Mouse (Mus musculus): ENCODE results near the gene Tmbim7.

DNA sequence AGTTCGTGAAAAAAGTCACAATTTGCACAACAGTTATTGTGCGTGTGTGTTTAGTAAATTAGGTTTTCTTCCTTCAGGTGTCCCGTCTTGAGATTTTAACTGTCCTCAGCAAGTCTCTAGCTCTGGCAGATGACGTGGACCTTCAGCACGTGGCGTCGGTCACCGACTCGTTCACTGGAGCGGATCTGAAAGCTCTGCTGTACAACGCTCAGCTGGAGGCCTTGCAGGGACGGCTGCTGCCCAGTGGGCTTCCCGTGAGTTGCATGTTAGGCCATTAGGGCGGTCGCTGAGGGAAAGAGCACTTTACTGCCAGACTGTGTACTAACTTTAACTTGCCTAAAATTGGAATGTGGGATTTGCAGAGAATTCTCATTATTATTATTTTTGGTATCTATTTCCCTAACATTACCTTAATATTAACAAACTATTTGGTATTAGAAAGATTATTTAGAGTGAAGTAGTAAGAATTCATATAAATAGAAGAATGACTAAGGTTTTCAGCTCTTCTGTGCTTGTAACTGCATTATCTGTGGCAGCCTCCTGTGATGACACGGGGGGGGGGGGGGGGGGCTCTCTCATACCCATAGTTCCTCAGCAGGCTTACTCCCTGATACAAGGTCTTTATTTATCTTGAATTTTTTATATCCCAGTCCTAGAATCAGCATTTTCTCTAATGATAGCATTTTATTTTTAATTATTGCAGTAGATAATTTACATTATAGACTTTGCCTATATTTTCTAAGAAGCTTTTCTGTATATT is 19.3 kb upstream of the Tmbim7 start:
- TF ChIP-seq GATA1 (IDR thresholded peaks at IDR 0.05; ENCODE audit: borderline replicate concordance, low read length) (no peak), FLI1 (IDR thresholded peaks at IDR 0.05; ENCODE audit: low read length) (no peak)

All from megakaryocyte, embryonic 14.5 days (primary cell).